Mouse (Mus musculus): ENCODE results near the gene Qtrt2. TPM values are rescaled to one million over a fixed set of nuclear protein-coding genes. Genes with fewer than 3 reads are reported as not detected.

Gene Qtrt2
- polyA plus RNA-seq (2014; fragmentation: Illumina TruSeq; extraction: RNeasy Lipid Tissue Mini Kit (QIAGEN cat#74804); ENCODE audit: low read depth, low replicate concordance) = 19.7 TPM

DNA sequence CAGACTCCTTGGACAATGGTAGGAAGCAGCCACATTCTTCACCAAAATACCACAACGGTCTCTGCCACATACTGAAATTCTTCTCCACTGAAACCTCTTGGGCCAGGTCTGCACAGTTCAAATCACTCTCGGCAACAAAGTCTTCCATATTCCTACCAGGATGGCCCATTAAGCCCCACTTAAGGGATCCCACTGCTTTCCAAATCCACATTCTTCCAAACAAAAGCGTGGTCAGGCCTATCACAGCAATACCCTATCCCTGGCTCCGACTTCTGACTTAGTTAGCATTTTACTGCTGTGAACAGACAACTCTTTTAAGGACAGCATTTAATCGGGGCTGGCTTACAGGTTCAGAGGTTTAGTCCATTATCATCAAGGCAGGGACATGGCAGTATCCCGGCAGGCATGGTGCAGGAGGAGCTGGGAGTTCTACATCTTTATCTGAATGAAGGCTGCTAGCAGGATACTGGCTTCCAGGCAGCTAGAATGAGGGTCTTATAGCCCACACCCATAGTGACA lies at the start of gene Qtrt2:
Qtrt2 (minus strand) TSS at position 469 of the 519 bp plus-strand sequence.

DNA sequence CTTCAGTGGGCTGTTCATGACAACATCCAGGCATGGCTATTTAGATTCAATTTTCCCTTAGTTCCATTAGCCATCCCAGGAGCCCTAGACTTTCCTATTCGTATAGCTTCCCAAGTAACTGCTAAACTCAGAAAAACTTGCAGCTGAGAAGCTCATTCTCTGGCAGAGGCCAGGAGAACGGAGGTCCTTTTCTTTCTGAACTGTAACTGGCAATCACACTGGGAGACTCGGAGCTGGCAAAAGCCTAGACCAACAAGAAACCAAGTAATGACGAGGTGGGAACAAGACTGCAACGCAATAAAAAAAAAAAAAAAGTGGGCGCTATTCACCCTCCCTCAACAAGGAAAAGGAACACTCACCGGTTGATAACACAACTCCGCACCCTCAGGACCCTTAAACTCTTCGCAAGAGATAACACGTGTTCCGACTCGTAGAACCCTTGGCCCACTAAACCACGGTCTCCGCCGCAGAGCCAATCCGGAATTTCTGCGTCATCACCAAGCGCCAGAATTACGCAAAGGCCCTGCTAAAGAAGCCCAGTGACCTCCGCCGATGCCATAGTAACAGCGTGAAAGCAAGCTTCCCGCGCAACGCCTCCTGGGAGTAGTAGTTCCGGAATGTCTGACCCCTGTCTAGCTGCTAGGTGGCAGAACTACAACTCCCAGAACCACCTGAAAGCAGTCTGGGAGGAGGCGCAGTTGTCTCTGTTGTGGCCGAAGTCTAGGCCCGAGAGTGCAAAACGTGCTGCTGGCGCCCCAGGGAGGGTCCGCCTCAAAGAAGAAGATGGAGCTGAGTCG lies 37.2 kb downstream of the Qtrt2 start, which contains the start of gene Ccdc191:
Ccdc191 (plus strand) TSS at position 593 of the 797 bp plus-strand sequence.

Other genes starting within 250 kb of the Qtrt2 start
- not detected for gene Drd3, start 172.8 kb downstream of the Qtrt2 start, polyA plus RNA-seq (2014; fragmentation: Illumina TruSeq; extraction: RNeasy Lipid Tissue Mini Kit (QIAGEN cat#74804); ENCODE audit: low read depth, low replicate concordance)
- gene Ccdc191, start 37.0 kb downstream of the Qtrt2 start, polyA plus RNA-seq (2014; fragmentation: Illumina TruSeq; extraction: RNeasy Lipid Tissue Mini Kit (QIAGEN cat#74804); ENCODE audit: low read depth, low replicate concordance) = 9.2 TPM
- gene Zdhhc23, start 53.0 kb upstream of the Qtrt2 start, polyA plus RNA-seq (2014; fragmentation: Illumina TruSeq; extraction: RNeasy Lipid Tissue Mini Kit (QIAGEN cat#74804); ENCODE audit: low read depth, low replicate concordance) = 0.47 TPM
- 4.5 TPM for gene Gramd1c, start 136.5 kb upstream of the Qtrt2 start, polyA plus RNA-seq (2014; fragmentation: Illumina TruSeq; extraction: RNeasy Lipid Tissue Mini Kit (QIAGEN cat#74804); ENCODE audit: low read depth, low replicate concordance)
- 249 TPM for gene Atp6v1a, start 212.9 kb upstream of the Qtrt2 start, polyA plus RNA-seq (2014; fragmentation: Illumina TruSeq; extraction: RNeasy Lipid Tissue Mini Kit (QIAGEN cat#74804); ENCODE audit: low read depth, low replicate concordance)
- 331 TPM for gene Naa50, start 213.0 kb upstream of the Qtrt2 start, polyA plus RNA-seq (2014; fragmentation: Illumina TruSeq; extraction: RNeasy Lipid Tissue Mini Kit (QIAGEN cat#74804); ENCODE audit: low read depth, low replicate concordance)
- gene Usf3, start 246.4 kb upstream of the Qtrt2 start, polyA plus RNA-seq (2014; fragmentation: Illumina TruSeq; extraction: RNeasy Lipid Tissue Mini Kit (QIAGEN cat#74804); ENCODE audit: low read depth, low replicate concordance) = 20.5 TPM